Mouse (Mus musculus): ENCODE data around the gene Cfap74.

DNA sequence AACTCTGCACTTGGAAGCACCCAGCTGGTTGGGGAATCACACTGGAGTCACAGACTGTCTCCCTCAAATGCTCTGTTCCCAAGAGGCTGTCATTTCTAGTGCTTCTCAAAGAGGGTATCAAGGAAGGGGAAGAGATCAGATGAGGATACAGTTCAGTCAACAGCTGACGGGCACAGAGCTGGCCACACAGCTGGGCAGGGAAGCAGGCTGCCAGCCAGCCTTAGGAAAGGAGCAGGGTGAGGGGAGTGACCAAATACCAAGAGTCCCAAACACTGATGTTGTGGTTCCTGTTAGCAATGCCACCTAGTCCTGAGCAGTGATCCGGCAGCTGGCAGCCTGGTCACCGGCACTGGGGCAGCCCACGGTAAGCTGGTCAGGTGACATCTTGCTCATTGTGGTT, 55.1 kb downstream of the Cfap74 start:
- no peak for TF ChIP-seq EP300 (optimal IDR thresholded peaks at IDR 0.05)
- TF ChIP-seq CTCF (IDR thresholded peaks at IDR 0.05; ENCODE audit: low read depth) = no peak
